Mouse (Mus musculus): ENCODE measurements around the gene Mrpl53.

DNA sequence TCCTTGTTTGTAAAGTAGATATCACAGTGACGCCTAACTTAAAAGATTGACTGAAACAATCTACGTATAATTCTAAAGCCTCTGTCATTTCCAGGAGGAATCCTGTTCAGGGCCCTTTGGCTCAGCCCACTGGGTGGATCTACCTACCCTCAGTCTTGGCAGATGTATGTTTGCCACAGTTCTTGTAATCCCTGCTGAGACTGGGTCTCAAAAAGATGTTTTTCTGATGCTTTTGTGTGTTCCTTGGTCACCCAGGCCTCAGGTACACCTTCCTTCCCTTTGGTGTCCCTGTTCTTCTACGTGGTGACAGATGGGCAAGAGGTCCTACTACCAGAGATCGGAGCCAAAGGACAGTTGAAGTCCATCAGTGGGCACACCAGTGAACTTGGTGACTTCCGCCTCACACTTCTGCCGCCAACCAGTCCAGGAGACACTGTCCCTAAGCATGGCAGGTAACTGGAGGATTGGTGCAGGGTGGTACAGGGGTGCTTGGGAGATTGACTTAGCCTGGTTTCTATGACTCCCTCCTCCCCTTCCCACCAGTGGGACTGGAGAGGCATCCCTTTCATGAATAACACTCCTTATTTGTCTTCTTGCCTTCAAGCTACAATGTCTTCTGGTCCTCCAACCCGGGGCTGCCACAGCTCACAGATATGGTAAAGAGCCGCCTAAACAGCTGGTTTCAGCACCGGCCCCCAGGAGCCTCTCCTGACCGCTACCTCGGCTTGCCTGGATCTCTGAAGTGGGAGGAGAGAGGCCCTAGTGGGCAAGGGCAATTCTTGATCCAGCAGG lies 7.7 kb downstream of the Mrpl53 start:
- no peak for TF ChIP-seq POLR2A (IDR thresholded peaks at IDR 0.05; ENCODE audit: control insufficient read depth, extremely low read depth, insufficient read depth, low read length, poor library complexity)
- TF ChIP-seq CTCF (IDR thresholded peaks at IDR 0.05; ENCODE audit: borderline replicate concordance, control insufficient read depth, extremely low read depth, insufficient read depth, low read length, poor library complexity): no peak

All from thymus, adult 2 months (tissue).